Mouse (Mus musculus): ENCODE measurements around the gene Vrtn.

The Vrtn gene

DNA sequence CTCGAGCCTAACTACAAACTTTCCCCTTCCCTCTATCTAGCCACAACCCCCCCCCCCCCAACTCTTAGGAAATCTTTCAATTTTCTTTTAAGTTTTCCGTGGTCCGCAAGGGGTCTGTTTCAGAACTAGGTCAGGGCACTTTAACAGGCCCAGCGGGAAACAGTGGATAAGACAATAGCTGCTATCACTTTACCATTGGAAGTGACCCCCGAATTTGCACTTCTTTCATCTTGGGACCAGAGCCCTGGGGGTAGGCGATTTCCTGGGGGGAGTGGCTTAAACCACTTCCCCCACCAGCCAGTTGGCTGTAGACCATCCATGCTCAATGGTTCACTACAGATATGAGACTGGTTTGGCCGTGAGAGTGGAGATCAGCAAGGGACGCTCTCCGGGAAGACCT, at the start of gene Vrtn:
Gene Vrtn (plus strand): TSS at position 366 of the 400 bp plus-strand sequence.
- no peak for DNase-seq

DNA sequence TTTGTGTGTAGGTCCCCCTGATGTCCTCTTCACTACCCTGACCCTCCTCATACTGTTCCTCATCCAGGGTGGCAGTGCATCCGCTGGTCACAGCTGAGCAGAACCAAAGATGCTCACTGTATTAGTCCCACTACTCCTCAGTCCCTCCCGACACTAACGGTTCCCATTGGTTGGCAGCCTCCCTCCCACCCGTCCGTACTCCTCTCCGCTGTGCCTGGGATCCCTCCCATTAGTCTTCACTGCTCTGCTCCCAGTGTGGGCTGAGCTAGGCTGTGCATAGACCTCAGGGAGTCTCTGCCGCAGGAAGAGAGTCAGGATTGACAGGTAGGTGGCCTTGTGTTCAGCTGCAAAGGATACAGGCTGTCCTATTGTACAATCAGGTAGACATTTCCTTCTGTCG, 42.5 kb upstream of the Vrtn start:
- DNase-seq, result no peak

DNA sequence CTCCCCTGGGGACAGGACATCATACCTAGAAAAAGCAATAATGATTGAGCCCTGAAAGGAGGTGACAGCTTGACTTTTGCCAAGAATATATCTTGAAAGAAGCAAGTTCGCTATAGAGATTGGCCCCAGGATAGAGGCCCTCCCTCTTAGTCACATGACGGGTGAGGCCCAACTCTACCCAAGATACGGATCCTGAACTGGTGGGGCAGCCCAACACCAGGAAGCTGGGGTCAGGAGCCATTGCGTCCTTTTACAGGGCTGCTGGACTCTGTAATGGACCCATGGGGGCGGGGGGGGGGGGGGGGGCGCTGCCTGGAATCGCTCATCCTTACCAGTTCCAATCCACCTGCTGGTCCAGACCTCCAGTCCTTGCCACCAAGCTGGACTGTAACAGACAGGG, 36.8 kb upstream of the Vrtn start:
- no peak for DNase-seq

DNA sequence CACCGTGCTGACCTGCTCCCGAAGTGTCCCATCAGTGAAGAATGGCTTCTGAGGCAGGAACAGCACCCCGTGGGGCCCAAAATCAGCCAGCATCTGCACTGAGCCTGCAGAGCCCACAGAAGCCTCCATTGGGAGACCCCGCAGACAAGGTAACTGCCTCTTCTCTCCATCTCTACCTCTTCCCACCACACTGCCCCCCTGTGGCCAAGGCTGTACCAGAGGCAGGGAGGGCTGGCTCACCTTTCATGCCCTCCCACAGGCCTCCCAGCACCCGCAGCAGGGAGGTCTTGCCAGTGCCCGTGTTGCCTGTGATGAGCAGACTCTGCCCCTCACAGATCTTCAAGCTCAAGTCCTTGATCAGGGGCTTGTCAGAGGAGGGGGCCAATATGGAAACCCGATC, 35.0 kb upstream of the Vrtn start:
- peak in 1 of 2 experiments; percentile 47 for DNase-seq

DNA sequence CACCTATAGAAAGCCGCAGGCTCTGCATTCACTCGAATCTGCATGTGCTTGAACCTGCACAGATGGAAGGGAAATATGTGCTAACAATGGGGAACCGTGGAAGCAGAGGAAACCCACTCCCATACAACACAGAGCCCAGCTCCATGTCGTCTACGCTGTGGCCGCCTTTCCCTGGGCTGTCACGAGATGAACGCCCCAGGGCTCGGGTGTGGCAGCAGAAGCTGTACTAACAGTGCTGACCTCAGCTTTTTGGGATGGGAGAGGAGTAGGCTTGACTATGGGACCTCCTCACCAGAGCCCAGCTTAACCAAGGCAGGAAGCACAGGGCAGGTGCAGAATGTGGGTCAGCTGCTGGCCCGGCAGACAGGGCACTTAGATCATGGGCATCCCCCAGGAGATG, 29.1 kb upstream of the Vrtn start:
- DNase-seq, result no peak

DNA sequence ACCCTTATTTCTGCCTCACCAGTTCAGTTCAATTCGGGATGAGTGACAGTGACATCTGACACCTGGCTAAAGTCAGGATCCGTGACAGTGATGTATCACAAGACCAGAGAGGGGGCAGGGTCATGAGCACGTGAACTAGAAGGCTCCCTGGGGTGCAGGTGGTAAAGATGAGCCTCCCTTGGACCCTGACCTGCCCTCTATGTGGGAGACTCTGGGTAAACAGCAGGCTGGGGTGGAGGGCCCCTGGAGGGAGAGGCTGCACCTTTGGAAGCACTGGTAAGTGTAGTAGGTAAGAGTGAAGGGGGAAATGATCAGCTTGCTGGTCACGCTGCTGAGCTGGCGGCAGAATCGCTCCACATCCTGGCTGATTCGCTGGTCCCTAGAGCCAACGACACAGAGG, 28.3 kb upstream of the Vrtn start:
- no peak for DNase-seq

DNA sequence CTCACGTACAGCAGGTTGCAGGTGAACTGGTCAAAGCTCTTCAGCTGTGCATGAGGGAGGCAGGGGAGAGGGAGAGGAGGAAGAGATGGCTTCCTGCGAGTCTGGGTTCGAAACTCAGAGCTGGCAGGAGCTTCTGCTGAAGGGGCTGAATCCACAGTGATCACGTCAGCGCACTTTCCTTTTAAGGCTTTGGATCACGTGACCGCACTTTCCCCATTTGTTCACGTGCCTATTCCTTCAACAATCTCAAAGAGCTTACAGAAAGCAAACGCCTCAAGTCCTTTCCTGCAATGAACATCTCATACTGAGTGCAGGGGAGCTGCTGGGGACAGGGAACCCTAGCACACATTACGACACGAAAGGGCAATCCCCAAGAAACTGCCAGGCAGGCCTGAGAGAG, 26.8 kb upstream of the Vrtn start:
- no peak for DNase-seq

DNA sequence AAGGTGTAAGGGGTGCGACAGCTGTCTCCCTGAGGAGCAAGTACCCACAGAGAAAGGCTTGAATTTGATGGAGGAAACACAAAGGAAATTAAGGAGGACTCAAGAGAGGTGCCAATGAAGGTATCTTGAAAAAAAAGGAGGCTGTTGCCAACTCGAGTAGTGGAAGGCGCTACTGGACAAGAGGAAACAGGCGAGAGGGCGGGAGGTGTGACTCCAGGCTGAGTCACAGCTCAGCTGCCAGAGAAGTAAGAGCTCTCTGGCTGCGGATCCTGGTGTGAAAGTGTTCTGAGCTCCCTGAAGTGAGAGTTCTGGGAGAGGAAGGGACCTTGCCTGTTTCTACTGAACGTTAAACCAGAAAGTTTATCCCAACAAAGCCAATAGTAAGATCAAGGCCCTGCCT, 26.3 kb upstream of the Vrtn start:
- no peak for DNase-seq

DNA sequence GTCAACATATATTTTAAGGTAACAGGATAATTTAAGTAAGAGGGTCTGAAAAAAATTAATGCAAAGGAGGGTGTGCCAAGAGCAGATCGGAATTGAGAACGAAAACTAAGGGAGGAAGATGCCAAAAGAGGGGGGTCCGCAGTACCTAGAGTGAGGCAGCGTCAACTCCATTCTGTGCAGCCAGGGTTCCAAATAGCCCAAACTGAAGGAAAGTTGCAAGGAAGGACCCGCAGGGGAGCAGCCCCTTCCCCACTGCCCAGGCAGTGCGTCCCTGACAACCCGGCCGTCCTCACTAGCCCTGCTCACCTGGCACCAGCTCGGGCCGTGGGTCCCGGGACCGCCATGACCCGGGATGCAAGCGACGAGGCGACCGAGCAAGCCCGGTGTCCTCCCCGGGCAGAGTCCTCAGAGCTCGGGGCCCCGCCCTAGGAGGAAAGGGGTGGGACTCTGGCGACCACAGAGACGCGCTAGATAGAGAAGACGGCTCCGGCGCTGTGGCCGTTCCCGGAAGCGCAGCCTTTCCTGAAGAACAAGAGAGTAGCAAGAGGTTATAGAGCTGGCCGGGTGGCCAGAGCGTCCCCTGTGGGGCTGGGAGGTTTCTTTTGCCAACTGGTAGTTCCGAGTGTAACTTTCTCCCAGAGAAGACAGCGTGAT, 23.7 kb upstream of the Vrtn start, which contains the start of gene Abcd4:
Gene Abcd4 (minus strand): TSS at position 437 of the 654 bp plus-strand sequence.
- DNase-seq, result peak; percentile 93 to 94

DNA sequence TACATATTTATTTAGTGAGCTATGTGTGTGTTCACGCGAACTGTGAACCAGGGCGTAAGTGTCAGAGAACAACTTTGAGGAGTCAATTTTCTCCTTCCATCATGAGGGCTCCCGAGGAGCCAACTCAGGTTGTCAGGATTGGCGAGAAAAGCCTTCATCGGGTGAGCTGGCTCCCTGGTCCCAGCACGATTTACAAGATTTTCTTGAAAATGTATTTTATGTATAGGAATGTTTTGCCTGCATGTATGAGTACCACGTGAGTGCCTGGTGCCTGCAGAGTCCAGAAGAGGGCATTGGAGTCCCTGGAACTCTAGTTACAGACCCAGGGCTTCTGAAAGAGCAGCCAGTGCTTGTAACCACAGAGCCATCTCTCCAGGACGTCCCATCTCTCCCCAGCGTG, 23.2 kb upstream of the Vrtn start:
- peak in 1 of 2 experiments; percentile 18 for DNase-seq

DNA sequence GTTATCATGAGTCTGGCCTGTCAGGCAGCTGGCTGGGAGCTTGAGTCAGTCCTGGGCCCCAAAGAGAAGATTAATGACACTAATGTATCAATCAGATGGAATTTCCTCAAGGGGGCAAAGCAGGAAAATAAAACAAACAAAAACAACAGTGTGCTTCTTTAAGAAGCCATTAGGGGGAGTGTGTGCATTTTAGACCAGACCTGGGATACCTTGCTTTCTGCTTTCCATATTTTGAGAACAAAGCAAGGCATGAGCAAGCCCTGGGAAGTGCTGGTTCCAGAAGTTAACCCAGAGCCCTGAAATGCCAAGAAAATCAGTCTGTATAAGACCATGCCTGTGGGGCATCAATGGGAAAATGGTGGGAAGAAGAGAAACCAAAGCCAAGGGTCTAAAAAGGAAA, 19.8 kb upstream of the Vrtn start:
- peak in 1 of 2 experiments; percentile 37 for DNase-seq

DNA sequence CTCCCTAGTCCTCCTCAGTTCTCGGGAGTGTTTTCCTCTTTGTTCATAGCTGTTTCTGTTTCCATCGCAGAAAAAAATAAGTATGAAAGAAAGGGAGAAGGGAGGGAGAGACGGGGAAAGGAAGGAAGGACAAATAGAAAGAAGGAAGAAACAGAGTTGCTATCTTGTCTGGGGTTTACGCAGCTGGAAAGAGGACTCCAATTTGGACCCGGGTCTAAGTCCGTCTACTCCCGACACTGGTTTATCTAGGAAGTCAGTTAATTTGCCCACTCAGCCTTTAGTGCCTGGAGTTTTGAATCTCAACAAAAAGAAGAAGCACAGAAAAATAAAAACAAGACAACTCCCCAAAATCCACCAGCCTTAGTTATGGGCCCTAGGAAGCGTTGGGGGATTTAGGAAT, 16.2 kb upstream of the Vrtn start:
- no peak for DNase-seq

DNA sequence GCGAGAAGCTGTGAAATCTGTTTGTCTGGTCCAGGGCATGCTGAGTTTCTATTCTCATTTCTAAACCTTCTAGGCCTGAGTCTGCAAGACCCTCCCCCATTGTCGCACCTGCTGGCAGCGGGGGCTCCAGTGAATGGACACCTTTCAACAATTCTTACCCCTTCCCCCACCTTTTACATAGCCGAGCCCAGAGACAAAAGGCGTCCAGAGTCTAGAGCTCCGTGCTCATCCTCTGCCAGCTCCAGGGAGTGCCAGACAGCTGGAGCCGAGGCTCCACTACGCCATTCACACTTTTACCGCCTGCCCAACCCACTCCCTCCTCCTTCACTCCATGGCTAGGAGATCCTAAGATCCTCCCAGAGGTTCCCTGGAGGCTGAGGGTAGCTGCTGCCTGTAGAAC, 15.7 kb upstream of the Vrtn start:
- DNase-seq, result no peak

DNA sequence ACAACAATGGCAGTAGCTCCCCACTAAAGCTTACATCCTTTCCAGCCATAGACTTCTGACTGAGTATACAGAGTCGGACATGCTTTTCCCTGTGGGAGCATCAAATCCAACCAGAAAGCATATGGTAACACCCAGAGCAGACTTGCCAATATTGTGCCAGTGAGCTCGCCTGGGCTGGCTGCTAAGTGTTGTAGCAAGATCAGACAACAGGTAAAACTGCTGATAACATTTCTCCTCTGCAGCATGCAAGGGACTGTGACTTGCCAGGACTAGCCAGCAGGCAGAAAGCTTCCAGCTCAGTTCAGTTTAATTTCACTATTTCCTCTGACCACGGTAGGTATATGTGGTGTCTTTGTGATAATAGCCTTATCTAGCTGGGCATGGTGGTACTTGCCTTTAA, 9.0 kb upstream of the Vrtn start:
- no peak for DNase-seq

DNA sequence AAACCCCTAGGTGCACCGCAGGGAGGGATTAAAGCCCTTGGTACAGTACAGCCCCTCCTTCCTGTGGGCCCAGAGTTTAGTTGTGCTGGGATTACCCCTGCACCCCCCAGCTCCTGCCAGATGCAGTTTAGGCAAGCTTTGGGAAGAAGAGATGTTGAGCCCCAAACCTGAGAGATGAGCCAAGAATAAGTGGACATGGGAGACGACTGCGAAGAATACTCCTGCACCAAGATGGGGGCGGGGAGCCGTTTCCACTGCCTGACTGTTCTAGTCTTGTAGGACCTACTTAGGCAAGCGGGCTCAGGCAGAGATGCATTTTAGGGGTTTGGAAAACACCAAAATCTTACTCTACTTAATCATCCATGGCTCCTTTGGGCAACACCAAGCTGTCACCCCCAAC, 566 bp upstream of the Vrtn start:
- no peak for DNase-seq

DNA sequence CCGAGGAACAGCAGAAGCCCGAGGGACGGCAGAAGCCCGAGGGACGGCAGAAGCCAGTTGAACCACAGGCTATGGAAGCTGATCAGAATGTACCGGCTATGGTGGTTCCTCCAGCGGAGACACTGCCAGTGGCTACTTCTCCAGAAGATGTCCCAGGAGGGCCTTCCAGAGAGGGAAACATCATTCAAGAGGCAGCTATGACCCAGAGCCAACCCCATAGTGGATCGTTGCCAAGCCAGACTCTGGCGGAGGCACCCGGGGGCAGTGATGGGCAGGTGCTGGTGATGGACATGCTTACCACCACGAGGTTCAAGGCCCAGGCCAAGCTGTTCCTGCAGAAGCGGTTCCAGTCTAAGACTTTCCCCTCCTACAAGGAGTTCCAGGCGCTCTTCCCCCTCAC, 9.4 kb downstream of the Vrtn start:
- peak; percentile 26 to 58 for DNase-seq

DNA sequence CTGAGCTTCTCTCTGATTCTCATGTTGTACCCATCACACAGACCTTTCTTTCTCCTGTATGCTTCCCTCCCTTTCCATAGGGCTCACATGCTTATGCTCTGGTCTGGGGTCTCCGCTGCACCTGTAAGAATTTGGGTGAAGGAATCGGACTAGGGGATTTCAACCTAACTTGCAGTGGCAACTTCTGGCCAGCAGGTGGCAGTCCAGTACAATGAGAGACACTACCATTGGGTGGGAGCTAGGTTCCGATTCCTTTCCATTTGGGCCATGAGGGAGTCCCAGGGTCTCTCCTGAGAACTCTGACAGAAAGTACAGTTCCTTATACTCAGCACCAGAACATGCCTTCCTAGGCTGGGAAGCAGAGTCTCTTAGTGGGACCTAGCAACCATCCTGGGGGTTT, 13.1 kb downstream of the Vrtn start:
- DNase-seq, result peak; percentile 88 to 90

DNA sequence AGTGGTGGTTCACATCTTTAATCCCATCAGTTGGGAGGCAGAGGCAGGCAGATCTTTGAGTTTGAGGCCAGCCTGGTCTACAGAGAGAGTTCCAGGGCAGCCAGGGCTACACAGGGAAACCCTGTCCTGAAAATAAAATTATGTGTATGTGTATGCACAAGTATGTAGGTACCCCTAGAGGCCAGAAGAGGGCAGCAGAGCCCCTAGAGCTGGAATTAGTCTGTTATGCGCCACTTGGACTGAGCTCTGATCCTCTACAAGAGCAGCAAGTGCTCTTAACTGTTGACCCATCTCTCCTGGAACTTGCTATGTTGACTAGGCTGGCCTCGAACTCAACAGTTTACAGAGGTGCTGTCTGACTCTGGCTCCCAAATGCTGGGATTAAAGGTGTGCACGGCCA, 29.7 kb downstream of the Vrtn start:
- DNase-seq, result peak; percentile 48 to 74

DNA sequence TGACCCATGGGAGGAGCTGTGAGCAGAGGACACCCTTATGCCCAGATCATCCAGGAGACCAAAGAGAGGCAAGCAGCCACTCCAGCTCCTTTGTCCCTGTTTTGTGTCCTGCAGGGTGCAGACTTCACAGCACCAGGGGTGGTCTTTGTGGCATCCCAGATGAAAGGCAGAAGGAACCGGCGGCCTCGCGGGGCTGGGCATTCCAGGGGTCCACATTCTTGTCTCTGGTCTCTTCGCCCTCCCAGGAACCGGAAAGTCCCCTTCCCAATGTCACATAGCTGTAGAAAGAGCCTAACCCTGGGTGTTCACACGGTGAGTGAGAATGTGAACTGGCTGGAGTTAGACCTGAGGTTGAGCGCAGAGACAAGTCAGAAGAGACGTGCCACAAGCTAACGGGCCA, 30.8 kb downstream of the Vrtn start:
- DNase-seq, result no peak

DNA sequence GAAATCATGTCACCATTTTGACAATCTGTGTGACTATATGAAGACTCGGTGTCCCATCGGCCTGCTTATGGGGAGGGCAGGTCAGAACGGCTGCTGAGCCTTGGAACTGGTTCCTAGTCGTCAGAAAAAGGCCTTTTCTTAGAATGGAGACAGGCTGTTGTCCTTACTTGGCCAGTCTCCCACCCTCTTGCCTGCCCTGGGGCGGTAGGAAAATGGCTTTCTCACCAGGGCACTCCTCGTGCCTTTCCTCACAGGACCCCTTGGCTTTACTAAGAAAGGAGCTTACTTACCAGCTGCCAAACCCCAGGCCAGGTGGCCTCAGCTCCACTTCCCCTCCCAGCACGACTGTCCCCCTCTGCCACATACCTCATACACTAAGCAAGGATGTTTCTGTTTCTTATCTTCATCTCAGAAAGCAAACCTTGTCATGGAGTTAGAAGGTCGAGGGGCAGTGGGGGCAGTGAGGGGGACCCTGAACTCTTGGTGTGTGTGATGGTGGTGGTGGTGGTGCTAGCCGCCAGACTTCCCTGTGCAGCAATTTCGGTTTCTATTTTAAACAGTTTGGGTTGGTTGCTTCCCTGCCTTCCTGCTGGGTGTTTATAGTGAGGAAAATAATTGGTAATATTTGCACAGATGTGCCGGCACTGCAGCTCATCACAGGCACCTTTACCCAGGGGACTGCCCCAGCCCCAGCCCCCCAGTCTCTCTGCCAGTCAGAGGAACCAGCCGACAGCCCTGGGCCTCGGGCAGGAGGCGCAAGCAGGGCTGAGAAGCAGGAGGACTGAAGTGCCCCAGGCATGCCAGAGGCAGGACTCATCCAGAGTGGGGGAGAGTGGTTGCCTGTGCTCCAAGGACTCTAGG, 34.1 kb downstream of the Vrtn start:
- peak; percentile 47 to 51 for DNase-seq

DNA sequence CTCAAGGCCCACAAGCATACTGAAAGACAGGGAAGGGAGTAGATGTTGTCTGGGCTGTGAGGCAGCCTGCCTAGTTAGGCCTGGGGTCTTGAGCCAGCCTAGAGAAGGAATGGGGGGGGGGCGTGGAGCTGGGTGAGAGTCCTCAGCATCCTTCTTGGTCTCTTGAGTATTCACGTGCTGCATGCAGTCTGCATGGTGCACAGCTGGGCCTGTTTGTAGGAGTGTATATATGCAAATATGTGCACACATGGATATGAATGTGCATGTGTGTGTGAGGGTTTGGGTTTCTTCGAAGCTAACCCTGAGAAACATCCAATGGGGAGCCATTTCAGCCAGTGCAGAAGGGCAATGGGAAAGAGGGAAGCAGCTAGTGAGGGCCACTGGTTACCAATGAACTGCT, 35.2 kb downstream of the Vrtn start:
- DNase-seq, result no peak

DNA sequence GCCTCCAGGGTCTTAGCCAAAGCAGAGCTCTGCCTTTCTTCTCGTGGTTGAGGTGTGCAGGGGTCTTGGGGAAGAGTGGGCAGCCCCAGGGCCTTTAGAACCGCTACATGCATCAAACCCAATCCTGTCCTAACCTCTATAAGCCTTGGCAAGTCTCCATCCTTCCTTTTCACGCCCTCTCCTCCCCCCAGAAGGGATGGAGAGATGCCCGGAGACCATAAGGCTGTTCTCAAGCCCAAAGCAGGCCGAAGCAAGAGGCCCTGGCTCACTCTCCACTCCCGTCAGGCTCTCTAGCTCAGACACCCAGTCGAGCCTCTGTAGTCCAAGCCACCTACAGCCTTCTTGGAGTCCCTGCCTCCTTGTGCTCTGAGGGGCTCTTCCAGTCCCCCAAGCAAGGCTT, 43.8 kb downstream of the Vrtn start:
- DNase-seq, result peak; percentile 71 to 75

DNA sequence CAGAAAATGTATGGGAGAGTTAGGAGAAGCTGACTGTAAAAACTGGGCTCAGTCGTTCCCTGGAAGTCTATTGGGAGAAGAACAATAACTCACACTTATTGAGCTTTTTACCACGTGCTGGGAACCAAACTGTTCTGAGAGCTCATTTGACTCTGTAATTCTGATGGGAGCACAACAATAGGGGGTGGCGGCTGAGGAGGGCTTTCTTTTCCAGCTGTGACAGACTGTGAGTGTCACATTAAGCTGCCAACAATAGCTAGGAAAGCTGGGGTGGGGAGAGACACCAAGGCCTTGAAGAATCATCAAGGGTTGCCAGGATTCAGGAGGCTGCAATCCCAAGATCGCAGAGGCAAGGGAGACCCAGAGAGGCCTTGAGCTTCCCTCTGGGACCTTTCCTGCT, 45.4 kb downstream of the Vrtn start:
- no peak for DNase-seq

DNA sequence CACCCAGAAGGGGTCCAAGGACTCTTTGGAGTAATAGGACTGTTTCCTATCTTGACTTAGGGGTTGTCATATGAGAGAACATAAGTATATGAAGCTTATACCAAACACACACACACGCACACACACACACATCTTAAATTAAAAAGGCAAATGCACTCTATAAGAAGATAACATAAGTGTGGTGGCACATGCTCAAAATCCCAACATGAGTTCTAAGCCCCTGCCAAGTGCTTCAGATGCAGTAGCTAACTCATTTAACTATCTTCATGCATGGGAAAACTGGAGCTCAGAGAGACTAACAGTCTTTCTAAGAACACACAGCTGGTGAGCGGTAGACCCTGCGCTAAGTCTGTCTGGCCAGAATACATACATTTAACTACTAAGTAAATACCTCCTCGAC, 46.7 kb downstream of the Vrtn start:
- no peak for DNase-seq
